Mouse (Mus musculus) left cerebral cortex, postnatal 10 days (tissue): ENCODE data around the gene Hoxa11. TPM values are rescaled to one million over a fixed set of nuclear protein-coding genes. Genes with fewer than 3 reads are reported as not detected.
A peak's percentile ranks its signal among the peaks of the same experiment; 100 is the strongest.

Experiments
- DNase-seq, 2 experiments: peaks; one replicate each; pipeline ENCODE4 v3.0.0; 2021 to 2022; ENCODE audit warnings: low spot score in 2 of 2, mixed read lengths in 1 of 2; ENCODE audit errors: extremely low spot score in 1 of 2
- intact Hi-C: fragments of 180-260 bp; cut with DNase I; formaldehyde crosslinking; loops from one replicate; pipeline ENCODE4 v1.15.1; 2025
- total RNA-seq, 2 experiments: library from RNA; stranded (reverse); gene quantifications; 2 replicates each; pipeline ENCODE4 v1.2.3; 2021

Hoxa11 gene
- total RNA-seq, 2 experiments from 2014 or later, result not detected

GRCm38 (mm10) chr6:52216691-52217458, 28.7 kb downstream of the Hoxa11 start:
- DNase-seq, result no peak
- intact Hi-C loops, result loop anchor here (5.0 kb wide), 1 partner anchor 1035 kb away; no protein-coding TSS in a partner anchor

- DNase-seq, result no peak
- intact Hi-C loops, result loop anchor here (5.0 kb wide), 1 partner anchor 1034 kb away; no protein-coding TSS in a partner anchor
Measured at GRCm38 (mm10) chr6:52215771-52216535, 29.7 kb downstream of the Hoxa11 start.

- no peak for DNase-seq
- intact Hi-C loops, result loop anchor here (5.0 kb wide), 1 partner anchor 1033 kb away; no protein-coding TSS in a partner anchor
Measured at GRCm38 (mm10) chr6:52215070-52215469, 30.5 kb downstream of the Hoxa11 start.

GRCm38 (mm10) chr6:52214271-52214670, 31.3 kb downstream of the Hoxa11 start:
- DNase-seq, result no peak
- intact Hi-C loops, result no loop called here

- no peak for DNase-seq
- intact Hi-C loops, result no loop called here
Measured at GRCm38 (mm10) chr6:52213119-52213986, 32.3 kb downstream of the Hoxa11 start, which contains the start of the genes Hoxa3 and Gm28308. Gene Hoxa3 (minus strand): TSS chr6:52213336. Gene Gm28308 (minus strand): TSS chr6:52213339.

GRCm38 (mm10) chr6:52212556-52213118, 33.0 kb downstream of the Hoxa11 start:
- no peak for DNase-seq
- intact Hi-C loops, result no loop called here

GRCm38 (mm10) chr6:52211961-52212360, 33.6 kb downstream of the Hoxa11 start:
- intact Hi-C loops, result no loop called here
- no peak for DNase-seq

GRCm38 (mm10) chr6:52211170-52211935, 34.3 kb downstream of the Hoxa11 start:
- intact Hi-C loops, result no loop called here
- peak in 1 of 2 experiments; percentile 72 for DNase-seq

GRCm38 (mm10) chr6:52209685-52210046, 35.9 kb downstream of the Hoxa11 start:
- DNase-seq, result no peak
- intact Hi-C loops, result no loop called here

GRCm38 (mm10) chr6:52208868-52209684, 36.5 kb downstream of the Hoxa11 start:
- DNase-seq, result no peak
- intact Hi-C loops, result no loop called here

- intact Hi-C loops, result no loop called here
- no peak for DNase-seq
Measured at GRCm38 (mm10) chr6:52208072-52208867, 37.3 kb downstream of the Hoxa11 start, which contains the start of gene Hoxa6. Gene Hoxa6 (minus strand): TSS chr6:52208722.

- no peak for DNase-seq
Measured at GRCm38 (mm10) chr6:52207684-52207976, 38.0 kb downstream of the Hoxa11 start.

GRCm38 (mm10) chr6:52206882-52207683, 38.5 kb downstream of the Hoxa11 start:
- no peak for DNase-seq
- intact Hi-C loops, result no loop called here

More at GRCm38 (mm10) chr6:52207684-52207976, 38.0 kb downstream of the Hoxa11 start:
- intact Hi-C loops, result no loop called here

- DNase-seq, result no peak
- intact Hi-C loops, result no loop called here
Measured at GRCm38 (mm10) chr6:52205638-52206621, 39.7 kb downstream of the Hoxa11 start.

- intact Hi-C loops, result no loop called here
- DNase-seq, result no peak
Measured at GRCm38 (mm10) chr6:52205221-52205620, 40.4 kb downstream of the Hoxa11 start.
